Mouse (Mus musculus): ENCODE data around the gene 9130023H24Rik. TPM values are rescaled to one million over a fixed set of nuclear protein-coding genes. Genes with fewer than 3 reads are reported as not detected.

9130023H24Rik gene
- total and polyA plus RNA-seq, 3 experiments, result 2.1 to 3.2 (median 2.2) TPM

DNA sequence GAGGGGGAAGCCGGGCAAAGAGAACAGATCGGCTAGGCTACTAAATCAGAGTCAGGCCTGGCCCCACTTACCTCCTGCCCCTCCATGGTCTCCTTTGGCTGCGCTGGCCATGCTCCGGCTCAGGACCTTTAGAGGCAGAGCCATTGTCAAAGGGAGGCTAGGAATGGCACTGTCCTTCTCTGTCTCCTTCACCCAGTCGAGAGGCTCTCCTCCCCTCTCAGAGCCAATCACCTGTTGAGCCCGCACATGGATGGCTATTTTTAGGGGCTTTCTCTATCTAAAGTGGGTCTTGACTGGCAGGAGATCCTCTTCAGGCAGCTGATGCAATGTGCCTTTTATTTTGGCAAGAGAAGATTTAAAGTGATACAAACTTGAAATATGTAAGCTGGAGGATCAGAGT is 31.7 kb downstream of the 9130023H24Rik start, which contains the start of gene Cox6a2:
Gene Cox6a2 (minus strand): TSS at position 236 of the 400 bp plus-strand sequence.
- DNase-seq (ENCODE audit: extremely low read depth), result no peak
- Histone ChIP-seq H3K36me3 (replicated peaks in 1 of 2; ENCODE audit: control insufficient read depth in 1 of 2, insufficient read depth in 1 of 2, low read length in 1 of 2) (no peaks in the 10 kb centered on the region), H3K9ac (ENCODE audit: insufficient read depth, low read depth) (peak within 1 kb of the TSS; percentile 29), H3K4me2 (ENCODE audit: insufficient read depth, low read depth, poor library complexity, severe bottlenecking) (0 out of 2 replicates have a peak within 1 kb of the TSS, but pooled peaks have one; percentile 18), H3K4me3 (replicated peaks in 1 of 3; ENCODE audit: low read depth in 2 of 3, low read length in 2 of 3, poor library complexity in 1 of 3) (peak within 1 kb of the TSS in 1 of 3 experiments; percentile 23), H3K4me1 (ENCODE audit: control insufficient read depth in 1 of 2, insufficient read depth in 2 of 2) (no peaks in the 10 kb centered on the region; a peak in 1 of 4 replicates), H3K79me2 (replicated peaks; ENCODE audit: control insufficient read depth, extremely low read depth, insufficient read depth, poor library complexity, severe bottlenecking) (no peaks in the 10 kb centered on the region), H3K9me3 (replicated peaks; ENCODE audit: low read length) (no peaks in the 10 kb centered on the region), H3K27me3 (replicated peaks) (peaks cover 18% of the 10 kb centered on the region), H3K27ac (ENCODE audit: insufficient read depth, low read depth) (no peak within 1 kb of the TSS)
- dilution Hi-C loops (cut with MboI; ENCODE audit: extremely low pct_ligation_motif_present, extremely low pct_unique_long_range_greater_than_20kb, low sequenced_read_pairs), result no loop called here
- in situ Hi-C loops (cut with MboI; ENCODE audit: low pct_ligation_motif_present, low pct_unique_long_range_greater_than_20kb, low sequenced_read_pairs), result loop anchor here (10.0 kb wide), 1 partner anchor 211 kb away; the partner anchor contains the start of gene Pycard
- no peak for TF ChIP-seq MAZ (IDR thresholded peaks at IDR 0.05; ENCODE audit: low read depth, low read length)

DNA sequence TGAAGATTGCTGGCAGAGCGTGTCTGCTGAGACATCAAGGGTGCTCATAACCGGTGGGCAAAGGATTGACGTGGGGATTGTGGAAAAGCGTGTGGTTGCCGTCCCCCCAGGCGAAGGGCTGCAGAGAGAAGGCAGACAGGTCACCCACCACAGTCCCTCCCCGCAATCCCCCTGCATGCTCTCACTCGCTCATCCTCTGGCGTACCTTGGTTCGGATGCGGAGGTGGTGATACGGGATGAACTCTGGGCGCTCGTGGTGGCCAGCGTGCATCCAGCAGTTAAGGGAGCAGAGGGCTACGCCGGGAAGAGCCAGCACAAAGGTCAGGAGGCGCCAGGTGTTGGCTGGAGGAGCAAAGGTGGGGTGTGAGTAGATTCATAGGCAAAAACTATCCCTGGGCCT is 32.1 kb downstream of the 9130023H24Rik start:
- Histone ChIP-seq H3K36me3 (replicated peaks in 1 of 2; ENCODE audit: control insufficient read depth in 1 of 2, insufficient read depth in 1 of 2, low read length in 1 of 2) (no peaks in the 10 kb centered on the region), H3K4me3 (replicated peaks in 1 of 3; ENCODE audit: low read depth in 2 of 3, low read length in 2 of 3, poor library complexity in 1 of 3) (peak overlapping the region in 1 of 3 experiments; percentile 23), H3K9ac (ENCODE audit: insufficient read depth, low read depth) (peak overlapping the region; percentile 29), H3K4me1 (ENCODE audit: control insufficient read depth in 1 of 2, insufficient read depth in 2 of 2) (no peaks in the 10 kb centered on the region; a peak in 1 of 4 replicates), H3K79me2 (replicated peaks; ENCODE audit: control insufficient read depth, extremely low read depth, insufficient read depth, poor library complexity, severe bottlenecking) (no peaks in the 10 kb centered on the region), H3K27ac (ENCODE audit: insufficient read depth, low read depth) (no peak overlapping the region), H3K27me3 (replicated peaks) (peaks cover 19% of the 10 kb centered on the region), H3K9me3 (replicated peaks; ENCODE audit: low read length) (no peaks in the 10 kb centered on the region), H3K4me2 (ENCODE audit: insufficient read depth, low read depth, poor library complexity, severe bottlenecking) (no peak overlapping the region)
- in situ Hi-C loops (cut with MboI; ENCODE audit: low pct_ligation_motif_present, low pct_unique_long_range_greater_than_20kb, low sequenced_read_pairs), result loop anchor here (10.0 kb wide), 1 partner anchor 211 kb away; the partner anchor contains the start of gene Pycard
- dilution Hi-C loops (cut with MboI; ENCODE audit: extremely low pct_ligation_motif_present, extremely low pct_unique_long_range_greater_than_20kb, low sequenced_read_pairs), result no loop called here
- no peak for DNase-seq (ENCODE audit: extremely low read depth)
- TF ChIP-seq MAFK (IDR thresholded peaks at IDR 0.05; ENCODE audit: insufficient replicate concordance, low read length) (no peak), MAZ (IDR thresholded peaks at IDR 0.05; ENCODE audit: low read depth, low read length) (no peak), JUN (IDR thresholded peaks at IDR 0.05; ENCODE audit: insufficient read depth, low read depth, low read length) (no peak), JUND (conservative IDR thresholded peaks at IDR 0.05; ENCODE audit: low read depth, low read length) (no peak), PAX5 (IDR thresholded peaks at IDR 0.05; ENCODE audit: low read length) (no peak), ETS1 (conservative IDR thresholded peaks at IDR 0.05; ENCODE audit: low read depth, low read length) (no peak), MXI1 (IDR thresholded peaks at IDR 0.05; ENCODE audit: low read depth, low read length) (no peak), RAD21 (IDR thresholded peaks at IDR 0.05; ENCODE audit: low read depth, low read length) (no peak), IRF4 (IDR thresholded peaks at IDR 0.05; ENCODE audit: low read depth, low read length) (no peak), E2F4 (IDR thresholded peaks at IDR 0.05; ENCODE audit: insufficient replicate concordance, low read depth, low read length) (no peak), ZNF384 (IDR thresholded peaks at IDR 0.05; ENCODE audit: low read depth, low read length) (no peak), RCOR1 (conservative IDR thresholded peaks at IDR 0.05; ENCODE audit: low read depth, low read length) (no peak), UBTF (IDR thresholded peaks at IDR 0.05; ENCODE audit: low read depth, low read length) (no peak), MAX (IDR thresholded peaks at IDR 0.05; ENCODE audit: low read length) (no peak), KAT2A (IDR thresholded peaks at IDR 0.05; ENCODE audit: insufficient replicate concordance, low read length) (no peak), NRF1 (IDR thresholded peaks at IDR 0.05; ENCODE audit: low read depth, low read length) (no peak), CHD2 (IDR thresholded peaks at IDR 0.05; ENCODE audit: low read length) (no peak), TBP (conservative IDR thresholded peaks at IDR 0.05; ENCODE audit: low read depth, low read length) (no peak), GABPA (IDR thresholded peaks at IDR 0.05; ENCODE audit: insufficient replicate concordance, low read depth, low read length) (no peak), CHD1 (IDR thresholded peaks at IDR 0.05; ENCODE audit: low read depth, low read length) (no peak)
